Mouse (Mus musculus) intestine, postnatal 0 days (tissue): Measurements from ENCODE around the gene Vmn2r90. TPM values are rescaled to one million over a fixed set of nuclear protein-coding genes. Genes with fewer than 3 reads are reported as not detected.
"Not testable (repeated sequence)": the region's sequence is repeated elsewhere in the genome, so short reads cannot be mapped to it uniquely, and the experiment has no call there.

Experiments
- ATAC-seq: fragments of 200-750 bp; cut with Nextera tagmentation; 2 replicates; pipeline ENCODE4 v1.8.0; 2017; ENCODE audit warnings: mild to moderate bottlenecking, moderate TSS enrichment, moderate library complexity
- H3K27ac ChIP-seq: fragments of 300-500 bp; sonication (generic); 2 replicates; pipeline ENCODE4 v1.5.1; 2014; ENCODE audit warnings: mild to moderate bottlenecking, low read depth, low read length, moderate library complexity
- H3K27me3 ChIP-seq: fragments of 300-500 bp; sonication (generic); replicated peaks from 2 replicates; pipeline ENCODE4 v1.6.1; 2014; ENCODE audit warnings: low read length, mixed read lengths; ENCODE audit not compliant: control insufficient read depth, insufficient read depth
- H3K36me3 ChIP-seq: fragments of 300-500 bp; sonication (generic); 2 replicates; pipeline ENCODE4 v1.6.1; 2014; ENCODE audit warnings: mild to moderate bottlenecking, moderate library complexity; ENCODE audit not compliant: control insufficient read depth, insufficient read depth
- H3K4me1 ChIP-seq: fragments of 300-500 bp; sonication (generic); replicated peaks from 2 replicates; pipeline ENCODE4 v1.6.1; 2014; ENCODE audit warnings: antibody characterized with exemption, low read length, mixed read lengths; ENCODE audit not compliant: control insufficient read depth, insufficient read depth
- H3K4me2 ChIP-seq: fragments of 300-500 bp; sonication (generic); replicated peaks from 2 replicates; pipeline ENCODE4 v1.6.1; 2014; ENCODE audit warnings: low read depth, mild to moderate bottlenecking, moderate library complexity
- H3K4me3 ChIP-seq: fragments of 300-500 bp; sonication (generic); 2 replicates; pipeline ENCODE4 v1.5.1; 2014; ENCODE audit warnings: low read depth, low read length
- H3K9ac ChIP-seq: fragments of 300-500 bp; sonication (generic); 2 replicates; pipeline ENCODE4 v1.6.1; 2014; ENCODE audit warnings: mild to moderate bottlenecking, low read depth, low read length
- H3K9me3 ChIP-seq: fragments of 300-500 bp; sonication (generic); 2 replicates; pipeline ENCODE4 v1.6.1; 2016; ENCODE audit warnings: mixed run types; ENCODE audit not compliant: control insufficient read depth
- CTCF ChIP-seq: sonication (generic); IDR thresholded peaks from 2 replicates; pipeline ENCODE4 v1.5.1; 2016; ENCODE audit warnings: low read depth, mild to moderate bottlenecking, control low read depth, antibody characterized with exemption, moderate library complexity
- WGBS: fragments of 180-500 bp; shearing (Covaris S2); extraction: QIAGEN DNeasy Blood & Tissue Kit; methylation state at CpG from one replicate; pipeline ENCODE4 v1.1.7; 2014; 5-methylcytosine and 5-hydroxymethylcytosine counted together
- polyA plus RNA-seq: library from polyadenylated mRNA; unstranded; fragments of >200 nt; fragmentation: Nextera tagmentation; extraction: Ambion mirVana; gene quantifications from 2 replicates; pipeline ENCODE4 v1.2.1, GENCODE M21; 2015

Vmn2r90 gene
- not detected in 2 replicates for polyA plus RNA-seq

GRCm38 (mm10) chr17:17703447-17703846, at the start of gene Vmn2r90:
Vmn2r90 (plus strand) TSS chr17:17703747.
- WGBS, result 73% methylated on average over 1 of the region's 1 CpGs
- Histone ChIP-seq H3K4me2 (no peak within 1 kb of the TSS), H3K9me3 (no peaks in the 10 kb centered on the region), H3K36me3 (no peaks in the 10 kb centered on the region), H3K4me3 (no peak within 1 kb of the TSS), H3K27ac (no peak within 1 kb of the TSS), H3K4me1 (no peaks in the 10 kb centered on the region), H3K27me3 (no peaks in the 10 kb centered on the region), H3K9ac (no peak within 1 kb of the TSS)
- no peak for TF ChIP-seq CTCF
- no peak for ATAC-seq

GRCm38 (mm10) chr17:17654997-17655828, 48.3 kb upstream of the Vmn2r90 start:
- Histone ChIP-seq H3K4me3 (no peak overlapping the region), H3K9ac (no peak overlapping the region), H3K36me3 (no peaks in the 10 kb centered on the region), H3K27me3 (peaks cover 16% of the 10 kb centered on the region; the same call in 1 of the 2 replicates), H3K4me2 (no peak overlapping the region), H3K4me1 (no peaks in the 10 kb centered on the region), H3K9me3 (no peaks in the 10 kb centered on the region), H3K27ac (no peak overlapping the region)
- no peak for TF ChIP-seq CTCF
- ATAC-seq, result no peak
- 14% methylated on average over 10 of the region's 10 CpGs for WGBS

DNA sequence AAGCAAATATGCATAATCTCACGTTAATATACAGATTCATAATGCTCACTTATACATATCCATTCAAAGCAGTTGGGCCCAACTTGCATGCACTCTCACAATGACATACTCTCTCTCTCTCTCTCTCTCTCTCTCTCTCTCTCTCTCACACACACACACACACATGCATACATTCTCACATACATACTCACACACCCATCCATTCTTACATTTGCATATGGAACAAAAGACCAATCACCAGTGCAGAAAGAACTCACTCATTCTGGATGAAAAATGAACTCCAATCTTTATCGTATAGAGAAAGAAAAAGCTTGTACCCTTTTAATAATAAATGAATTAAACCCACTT, 47.7 kb upstream of the Vmn2r90 start:
- no peaks in the 10 kb centered on the region for H3K4me1 ChIP-seq
- no peak overlapping the region for H3K9ac ChIP-seq
- no peak overlapping the region for H3K4me3 ChIP-seq
- H3K4me2 ChIP-seq, result no peak overlapping the region
- no peak overlapping the region for H3K27ac ChIP-seq
- no peak for ATAC-seq
- peaks cover 16% of the 10 kb centered on the region; the same call in 1 of the 2 replicates for H3K27me3 ChIP-seq
- H3K9me3 ChIP-seq, result no peaks in the 10 kb centered on the region
- no peaks in the 10 kb centered on the region for H3K36me3 ChIP-seq
- WGBS, result 45% methylated on average over 2 of the region's 2 CpGs
- no peak for TF ChIP-seq CTCF

DNA sequence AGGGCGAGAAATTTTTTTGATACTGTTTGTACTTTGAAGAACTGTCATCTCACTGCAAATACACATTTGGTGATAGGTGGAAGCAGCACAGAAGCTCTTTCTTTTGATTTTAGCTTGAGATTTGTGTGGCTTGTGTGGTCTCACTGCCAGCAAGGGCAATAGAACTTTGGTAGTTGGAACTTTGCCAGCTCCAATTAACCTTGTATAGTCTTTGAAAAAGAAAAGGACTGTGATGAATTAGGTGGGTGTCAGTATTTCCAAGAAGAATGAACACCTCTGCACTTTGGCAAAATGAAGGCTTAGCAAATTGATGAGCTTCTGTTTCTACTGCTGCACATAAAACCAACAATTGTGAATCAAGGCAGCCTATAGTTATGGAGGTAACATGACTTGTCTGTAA, 24.8 kb upstream of the Vmn2r90 start:
- H3K36me3 ChIP-seq, result no peaks in the 10 kb centered on the region
- H3K4me3 ChIP-seq, result no peak overlapping the region
- H3K27ac ChIP-seq, result no peak overlapping the region
- H3K4me2 ChIP-seq, result no peak overlapping the region
- no peak for ATAC-seq
- H3K9ac ChIP-seq, result no peak overlapping the region
- WGBS, result 73% methylated on average over 1 of the region's 1 CpGs
- H3K4me1 ChIP-seq, result no peaks in the 10 kb centered on the region
- H3K27me3 ChIP-seq, result no peaks in the 10 kb centered on the region
- no peaks in the 10 kb centered on the region for H3K9me3 ChIP-seq
- TF ChIP-seq CTCF, result no peak

GRCm38 (mm10) chr17:17690659-17691058, 12.9 kb upstream of the Vmn2r90 start:
- H3K4me1 ChIP-seq, result no peaks in the 10 kb centered on the region
- TF ChIP-seq CTCF, result no peak
- H3K9ac ChIP-seq, result no peak overlapping the region
- H3K27me3 ChIP-seq, result no peaks in the 10 kb centered on the region
- no peak for ATAC-seq
- no peaks in the 10 kb centered on the region for H3K9me3 ChIP-seq
- H3K27ac ChIP-seq, result no peak overlapping the region
- no peaks in the 10 kb centered on the region for H3K36me3 ChIP-seq
- H3K4me3 ChIP-seq, result no peak overlapping the region
- WGBS, result 68% methylated on average over 2 of the region's 2 CpGs
- H3K4me2 ChIP-seq, result no peak overlapping the region

- not testable (repeated sequence) for H3K4me3 ChIP-seq, H3K4me2 ChIP-seq, ATAC-seq, H3K27ac ChIP-seq, H3K9me3 ChIP-seq, H3K9ac ChIP-seq, H3K27me3 ChIP-seq, H3K36me3 ChIP-seq, H3K4me1 ChIP-seq
- 63% methylated on average over 4 of the region's 4 CpGs for WGBS
These were observed 28.8 kb downstream of the Vmn2r90 start for GRCm38 (mm10) chr17:17732396-17732795.

GRCm38 (mm10) chr17:17738635-17739034, 35.1 kb downstream of the Vmn2r90 start:
- Histone ChIP-seq H3K9me3 (no peaks in the 10 kb centered on the region), H3K4me3 (no peak overlapping the region), H3K9ac (no peak overlapping the region), H3K4me1 (no peaks in the 10 kb centered on the region), H3K27me3 (no peaks in the 10 kb centered on the region), H3K27ac (no peak overlapping the region), H3K4me2 (no peak overlapping the region), H3K36me3 (no peaks in the 10 kb centered on the region)
- no peak for TF ChIP-seq CTCF
- 94% methylated on average over 1 of the region's 1 CpGs for WGBS
- no peak for ATAC-seq

- H3K4me3 ChIP-seq, H3K9me3 ChIP-seq, H3K4me2 ChIP-seq, ATAC-seq, H3K27me3 ChIP-seq, H3K36me3 ChIP-seq, H3K27ac ChIP-seq, H3K9ac ChIP-seq, H3K4me1 ChIP-seq: not testable (repeated sequence)
- 89% methylated on average over 7 of the region's 7 CpGs for WGBS
These were observed 35.8 kb downstream of the Vmn2r90 start for GRCm38 (mm10) chr17:17739300-17739699.

- not testable (repeated sequence) for H3K27ac ChIP-seq, H3K4me3 ChIP-seq, H3K4me1 ChIP-seq, H3K9ac ChIP-seq, ATAC-seq, H3K36me3 ChIP-seq, H3K4me2 ChIP-seq, H3K9me3 ChIP-seq, H3K27me3 ChIP-seq
- 80% methylated on average over 5 of the region's 5 CpGs for WGBS
These were observed 36.4 kb downstream of the Vmn2r90 start for GRCm38 (mm10) chr17:17739936-17740335.
